Mouse (Mus musculus) ovary, postnatal 10 days (tissue): ENCODE results near the gene Chrna10.

Source experiments
- DNase-seq: peaks from one replicate; pipeline ENCODE4 v3.0.0; 2022; ENCODE audit warnings: low spot score

Chrna10 gene

DNA sequence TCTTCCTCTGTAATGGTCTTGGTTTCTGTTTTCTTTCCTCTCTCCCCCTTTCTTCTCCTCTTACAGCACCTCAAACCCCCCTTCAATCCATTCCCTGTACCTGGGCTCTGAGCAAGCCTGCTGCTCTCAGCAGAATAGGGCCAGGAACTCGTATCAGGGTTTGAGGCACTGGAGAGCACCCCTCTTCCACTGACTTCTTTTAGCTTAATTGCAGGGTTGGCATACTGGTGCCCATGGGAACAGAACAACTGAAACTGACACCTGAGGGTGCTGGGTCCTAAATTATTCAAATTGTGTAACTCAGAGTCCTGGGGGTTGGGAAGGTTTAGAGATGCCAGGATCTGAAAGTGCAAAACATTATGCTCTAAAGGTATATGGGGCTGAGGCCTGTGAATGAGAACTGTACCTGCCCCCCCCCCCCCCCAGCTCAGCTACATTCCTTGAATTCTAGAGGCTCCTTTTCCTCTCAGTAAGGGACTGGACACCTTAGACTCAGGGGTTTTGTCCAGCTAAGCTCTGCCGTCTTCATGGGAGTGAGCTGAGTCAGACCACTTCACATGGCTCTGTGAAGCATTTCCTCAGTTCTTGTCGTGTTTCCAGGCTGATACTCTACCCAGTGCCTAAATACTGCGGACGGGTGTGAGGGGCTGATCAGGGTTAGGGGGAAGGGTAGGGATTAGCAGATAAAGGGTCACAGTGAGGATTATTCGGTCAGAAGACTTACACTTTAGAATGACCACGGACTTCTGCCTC, at the start of gene Chrna10:
Chrna10 (minus strand) TSS at position 250 of the 753 bp plus-strand sequence.
- DNase-seq: no peak

DNA sequence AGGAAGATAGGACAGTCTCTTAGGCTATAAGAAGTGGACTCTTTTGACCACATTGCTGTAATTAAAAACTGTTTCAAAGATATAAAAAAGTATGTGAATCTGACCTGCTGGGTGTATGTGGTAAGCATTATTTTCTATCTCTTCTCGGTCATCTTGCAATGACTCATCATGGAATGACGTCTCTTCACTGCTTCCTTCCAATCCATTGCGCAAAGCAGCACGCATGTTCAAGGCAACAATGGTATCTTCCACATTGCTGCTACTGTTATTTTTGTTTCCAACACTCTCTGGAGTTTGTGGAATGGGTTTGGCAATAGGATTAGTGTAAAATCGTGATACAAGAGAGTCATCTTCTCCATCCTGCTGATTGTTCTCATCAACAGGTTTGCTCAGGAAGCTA, 37.1 kb upstream of the Chrna10 start:
- DNase-seq: no peak

DNA sequence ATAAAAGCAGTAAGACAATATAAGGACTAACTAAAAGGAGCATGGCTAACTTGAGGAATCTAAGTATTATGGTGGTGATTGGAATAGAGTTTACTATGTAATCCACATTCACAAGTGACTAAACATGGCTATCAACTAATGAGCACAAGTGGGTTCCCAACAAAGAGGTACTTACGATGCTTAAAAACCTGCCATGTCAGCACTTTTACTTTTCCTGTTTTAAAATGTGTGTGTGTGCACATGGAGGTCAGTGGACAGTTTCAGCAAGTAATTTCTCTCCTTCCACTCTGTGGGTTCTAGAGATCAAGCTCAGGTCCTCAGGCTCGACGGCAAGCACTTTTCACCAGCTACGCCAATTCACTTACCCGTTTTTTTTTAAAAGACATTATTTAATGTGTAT, 21.3 kb upstream of the Chrna10 start:
- DNase-seq: no peak

DNA sequence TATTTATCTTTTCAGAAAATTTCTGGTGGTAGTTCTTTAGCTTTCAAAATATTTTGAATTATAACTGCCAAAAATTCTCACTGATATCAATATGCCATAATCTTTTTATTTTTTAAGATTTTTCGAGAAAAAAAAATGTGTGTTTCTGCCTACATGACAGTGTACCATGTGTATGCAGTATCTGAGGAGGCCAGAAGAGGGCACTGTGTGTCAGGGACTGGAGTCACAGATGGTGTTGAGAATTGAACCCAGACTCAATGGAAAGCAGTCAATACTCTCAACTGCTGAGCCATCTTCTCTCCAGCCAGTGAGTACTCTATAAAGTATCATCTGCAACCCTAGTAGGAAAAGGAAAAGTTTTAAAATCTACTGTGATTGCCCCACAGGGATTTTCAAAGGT, 20.8 kb upstream of the Chrna10 start:
- DNase-seq: no peak

DNA sequence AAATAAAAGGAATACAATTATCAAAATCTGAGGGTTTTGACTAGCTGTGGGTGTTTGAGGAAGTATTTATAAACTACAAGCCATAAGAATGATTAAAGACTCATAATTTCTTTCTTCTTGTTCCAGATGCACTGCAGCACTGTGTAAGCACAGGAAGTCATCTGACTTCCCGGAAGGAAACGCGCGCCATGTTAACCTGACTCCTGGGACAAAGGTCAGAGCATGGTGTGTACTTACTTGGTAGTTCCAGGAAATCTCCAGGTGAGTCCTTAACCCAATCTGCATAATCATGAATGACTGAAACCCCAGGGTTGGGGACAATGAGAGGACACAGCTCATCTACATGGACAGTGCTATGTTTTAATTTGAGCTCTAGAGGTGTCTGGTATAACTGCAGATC, 15.8 kb upstream of the Chrna10 start:
- DNase-seq: no peak

DNA sequence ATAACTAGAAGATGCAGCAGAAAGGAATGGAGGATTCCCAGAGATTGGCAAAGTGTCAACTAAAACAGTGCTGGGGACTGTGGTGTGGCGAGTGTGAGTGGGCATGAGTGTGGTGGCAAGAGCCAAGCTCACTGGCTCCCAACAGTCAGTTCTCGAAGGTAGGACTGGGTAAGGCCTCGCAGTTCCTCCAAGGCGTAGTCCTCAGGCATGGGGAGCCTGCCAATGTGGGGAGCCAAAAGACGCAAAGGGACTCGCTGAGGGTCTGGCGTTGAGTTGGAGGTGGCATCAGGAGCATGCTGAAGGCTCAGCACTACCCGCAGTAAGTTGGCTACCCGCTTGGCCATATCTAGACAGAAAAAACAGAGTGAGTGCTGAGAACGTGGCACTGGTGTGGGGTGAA, 3.7 kb upstream of the Chrna10 start:
- DNase-seq: no peak

DNA sequence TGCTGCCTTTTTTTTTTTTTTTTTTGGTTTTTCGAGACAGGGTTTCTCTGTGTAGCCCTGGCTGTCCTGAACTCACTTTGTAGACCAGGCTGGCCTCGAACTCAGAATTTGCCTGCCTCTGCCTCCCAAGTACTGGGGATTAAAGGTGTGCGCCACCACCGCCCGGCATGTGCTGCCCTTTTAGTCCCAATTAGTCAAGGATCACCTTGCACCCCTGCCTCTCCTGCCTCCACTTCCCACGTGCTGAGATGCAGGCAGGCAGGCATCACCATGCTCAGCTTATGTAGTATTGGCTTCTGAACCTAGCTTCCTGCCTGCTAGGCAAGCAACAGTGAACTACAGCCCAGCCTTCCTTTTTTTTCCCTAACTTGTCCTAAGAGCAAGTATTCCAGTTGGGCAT, 754 bp upstream of the Chrna10 start:
- DNase-seq: no peak

DNA sequence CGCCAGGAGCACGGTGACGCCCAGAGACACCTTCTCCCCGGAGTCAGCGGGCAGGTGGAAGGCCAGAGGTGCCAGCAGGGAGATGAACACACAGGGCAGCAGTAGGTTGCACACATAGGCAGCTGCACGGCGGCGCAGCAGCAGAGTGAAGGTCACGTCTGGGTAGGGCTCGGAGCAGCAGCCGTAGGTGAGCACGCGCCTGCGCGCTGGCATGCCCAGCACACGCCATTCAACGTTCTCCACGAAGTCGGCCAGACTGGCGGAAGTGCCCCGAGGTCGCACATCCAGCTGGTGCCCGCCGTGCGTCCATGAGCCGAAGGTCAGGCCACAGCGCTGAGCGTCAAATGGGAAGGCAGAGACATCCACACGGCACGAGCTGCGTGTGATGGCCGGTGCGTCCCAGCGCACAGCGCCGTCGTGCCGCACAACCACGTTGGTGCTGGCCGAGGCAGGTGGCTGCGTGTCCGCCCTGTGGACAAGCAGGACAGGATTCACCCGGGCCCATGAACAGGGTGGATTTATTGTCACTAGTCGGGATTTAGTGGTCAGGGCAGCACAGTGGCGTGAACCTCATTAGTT, 3.4 kb downstream of the Chrna10 start:
- no peak for DNase-seq

DNA sequence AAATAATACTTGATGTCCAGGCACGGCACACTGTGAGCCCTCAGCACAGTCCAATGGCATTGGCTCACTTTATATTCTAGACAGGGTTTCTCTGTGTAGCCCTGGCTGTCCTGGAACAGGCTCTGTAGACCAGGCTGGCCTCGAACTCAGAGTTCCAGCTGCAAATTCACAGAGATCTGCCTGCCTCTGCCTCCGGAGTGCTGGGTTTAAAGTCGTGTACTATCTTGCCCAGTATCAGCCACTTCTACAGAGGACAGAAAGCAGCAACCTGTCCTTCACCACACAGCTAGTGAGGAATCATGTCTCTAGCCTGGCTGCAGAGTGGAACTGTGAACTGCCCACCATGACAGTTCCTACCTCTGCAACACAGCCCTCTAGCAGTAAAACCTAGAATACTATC, 6.9 kb downstream of the Chrna10 start:
- DNase-seq: no peak

DNA sequence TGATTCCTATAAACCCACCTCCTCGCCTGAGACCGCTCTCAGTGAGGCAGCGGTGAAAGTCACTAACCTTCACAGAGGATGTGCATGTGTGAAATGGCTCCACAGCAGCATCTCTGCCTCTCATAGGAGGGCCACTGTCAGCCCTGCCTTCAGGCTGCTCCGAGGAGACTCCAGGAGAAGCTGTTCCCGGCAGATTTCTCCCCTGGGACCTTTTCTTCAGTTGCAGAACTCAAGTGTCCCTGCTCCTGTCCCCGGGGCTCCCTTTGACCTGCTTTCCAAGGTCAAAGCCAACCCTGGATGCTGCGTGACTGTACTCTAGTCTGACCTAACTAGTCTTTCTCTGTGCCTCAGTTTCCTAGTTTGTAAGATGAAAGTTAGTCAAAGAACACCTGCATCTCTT, 7.5 kb downstream of the Chrna10 start, which contains the start of gene Art5:
Art5 (minus strand) TSS at position 319 of the 400 bp plus-strand sequence.
- DNase-seq: no peak

DNA sequence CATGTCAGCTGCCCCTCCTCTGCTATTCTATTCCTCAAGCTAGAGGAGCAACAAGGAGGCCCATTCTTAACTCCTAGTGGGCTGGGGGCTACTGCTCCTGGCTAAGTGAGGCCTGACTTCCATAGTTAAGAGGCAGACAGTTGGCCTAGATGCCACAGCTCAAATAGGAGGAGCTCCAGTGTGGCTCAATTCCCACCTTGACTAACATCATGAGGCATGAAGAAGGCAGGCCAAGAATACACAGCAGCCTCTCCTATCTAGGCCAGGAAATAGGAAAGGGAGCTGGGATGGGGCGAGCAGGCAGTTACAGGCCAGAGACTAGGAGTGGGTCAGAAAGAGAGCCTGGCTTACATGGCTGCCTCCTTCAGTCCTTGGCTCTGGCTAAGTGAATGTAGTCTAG, 8.4 kb downstream of the Chrna10 start:
- no peak for DNase-seq

DNA sequence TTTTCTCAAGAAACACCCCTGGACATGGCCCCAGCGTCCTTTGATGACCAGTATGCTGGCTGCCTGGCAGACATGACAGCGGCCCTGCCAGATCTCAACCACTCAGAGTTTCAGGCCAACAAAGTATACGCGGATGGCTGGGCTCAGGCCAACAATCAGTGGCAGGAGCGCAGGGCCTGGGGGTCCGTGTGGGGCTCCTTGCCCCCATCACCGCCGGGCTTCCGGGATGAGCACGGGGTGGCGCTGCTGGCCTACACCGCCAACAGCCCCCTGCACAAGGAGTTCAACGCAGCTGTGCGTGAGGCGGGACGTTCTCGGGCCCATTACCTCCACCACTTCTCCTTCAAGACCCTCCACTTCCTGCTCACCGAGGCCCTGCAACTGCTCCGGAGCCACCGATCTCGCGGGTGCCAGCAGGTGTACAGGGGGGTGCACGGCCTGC, 9.9 kb downstream of the Chrna10 start:
- no peak for DNase-seq

DNA sequence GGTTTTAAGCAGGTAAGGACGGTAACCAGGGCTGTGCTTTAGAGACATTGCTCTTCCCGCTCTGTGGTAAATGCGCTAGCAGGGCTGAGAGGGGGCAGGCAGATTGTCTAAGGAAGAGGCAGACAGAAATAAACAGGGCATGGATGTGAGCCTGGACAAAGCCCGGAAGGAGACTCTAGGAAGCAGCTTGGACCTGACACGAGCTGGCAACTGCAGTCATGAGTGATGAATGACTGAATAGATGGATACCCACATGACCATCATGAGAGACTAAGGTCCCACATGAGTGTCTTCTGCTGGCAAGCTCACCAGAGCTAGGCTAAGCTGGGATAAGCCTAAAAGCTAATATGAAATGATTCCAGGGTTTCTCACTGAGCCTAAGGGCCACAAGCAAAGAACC, 12.5 kb downstream of the Chrna10 start:
- DNase-seq: no peak

DNA sequence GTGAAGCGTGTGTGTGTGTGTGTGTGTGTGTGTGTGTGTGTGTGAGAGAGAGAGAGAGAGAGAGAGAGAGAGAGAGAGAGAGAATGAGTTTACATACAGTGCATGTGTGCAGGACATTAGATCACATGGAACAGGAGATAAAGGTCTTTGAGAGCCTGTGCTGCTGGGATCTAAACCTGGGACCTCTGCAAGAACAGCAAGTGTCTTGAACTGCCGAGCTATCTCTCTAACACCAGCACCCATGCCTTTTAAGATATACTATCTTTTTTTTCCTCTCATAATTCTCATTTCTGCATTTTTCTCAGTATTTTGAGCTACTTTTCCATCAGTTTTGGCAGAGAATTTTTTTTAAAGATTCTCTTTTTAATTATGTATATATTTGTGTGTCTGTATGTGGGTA, 13.1 kb downstream of the Chrna10 start:
- DNase-seq: no peak

DNA sequence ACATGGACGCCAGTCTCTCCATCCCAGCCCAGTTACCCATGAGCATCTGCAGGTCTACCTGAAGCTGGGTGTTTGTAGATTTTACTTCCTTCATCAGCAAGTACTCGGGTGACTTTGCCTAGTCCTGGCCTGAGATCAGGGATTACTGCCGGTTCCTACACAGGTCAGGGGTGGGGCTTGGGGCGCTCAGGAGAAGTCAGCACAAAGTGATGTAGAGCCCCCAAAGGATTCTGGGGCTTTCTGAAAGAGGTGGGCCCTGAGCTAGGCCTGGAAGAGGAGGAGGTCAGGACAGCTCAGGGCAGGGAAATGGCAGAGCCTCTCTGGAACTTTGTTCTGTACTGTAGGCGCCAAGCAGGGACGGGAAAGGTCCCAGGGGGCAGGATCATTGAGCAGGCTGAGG, 13.9 kb downstream of the Chrna10 start:
- no peak for DNase-seq

DNA sequence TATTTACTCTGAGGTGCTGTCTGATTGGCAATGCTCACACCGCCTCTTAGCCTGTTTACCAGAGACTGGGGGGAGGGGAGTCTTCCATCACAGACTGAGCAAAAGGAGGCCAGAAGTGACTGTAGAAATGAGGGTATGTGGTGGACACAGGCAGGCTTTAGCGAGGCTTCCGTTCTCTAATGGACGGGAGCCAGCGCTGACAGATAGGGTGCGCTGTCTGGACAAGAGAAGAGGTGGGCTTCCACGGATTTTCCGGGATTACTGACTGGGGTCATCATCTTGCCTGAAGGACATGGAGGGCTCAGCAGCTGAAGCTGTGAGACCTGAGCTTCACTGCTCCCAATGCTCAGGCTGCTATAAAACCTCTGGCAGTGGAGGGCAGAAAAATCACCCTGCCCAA, 14.4 kb downstream of the Chrna10 start:
- no peak for DNase-seq

DNA sequence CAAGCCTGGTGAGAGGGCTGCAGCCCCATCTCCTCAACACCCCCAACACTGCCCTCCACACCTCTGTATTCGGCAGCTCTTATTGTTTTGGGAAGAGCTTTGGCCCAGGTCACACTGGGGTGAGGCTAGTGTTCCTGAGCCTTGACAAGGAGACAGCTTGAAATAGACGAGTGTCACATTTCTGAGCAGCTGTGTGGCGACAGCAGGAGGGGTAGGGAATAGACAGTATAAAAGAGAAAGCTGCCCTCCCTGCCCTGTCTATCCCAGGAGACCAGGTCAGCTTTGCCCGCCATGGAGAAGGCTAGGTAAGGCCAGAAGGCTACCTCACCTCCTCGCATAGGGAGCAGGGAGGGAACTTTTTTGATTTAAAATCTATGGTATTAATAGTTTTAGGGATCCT, 15.1 kb downstream of the Chrna10 start, which contains the start of gene Art1:
Art1 (plus strand) TSS at position 257 of the 400 bp plus-strand sequence.
- no peak for DNase-seq

DNA sequence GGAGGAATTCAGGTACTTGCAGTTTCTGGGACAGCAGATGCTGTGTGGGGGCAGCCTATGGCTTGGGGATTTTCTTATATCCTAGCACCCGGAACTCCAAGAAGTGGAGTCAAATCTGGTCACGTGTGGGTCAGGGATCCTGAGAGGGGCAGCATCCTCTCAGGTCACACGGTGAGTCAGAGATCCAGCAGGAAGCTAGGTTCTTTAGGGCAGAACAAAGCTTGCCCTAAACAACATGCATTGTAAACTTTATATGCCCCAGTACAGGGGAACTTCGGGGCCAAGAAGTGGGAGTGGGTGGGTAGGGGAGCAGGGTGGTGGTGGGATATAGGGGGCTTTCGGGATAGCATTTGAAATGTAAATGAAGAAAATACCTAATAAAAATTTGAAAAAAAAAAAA, 15.8 kb downstream of the Chrna10 start:
- DNase-seq: no peak

DNA sequence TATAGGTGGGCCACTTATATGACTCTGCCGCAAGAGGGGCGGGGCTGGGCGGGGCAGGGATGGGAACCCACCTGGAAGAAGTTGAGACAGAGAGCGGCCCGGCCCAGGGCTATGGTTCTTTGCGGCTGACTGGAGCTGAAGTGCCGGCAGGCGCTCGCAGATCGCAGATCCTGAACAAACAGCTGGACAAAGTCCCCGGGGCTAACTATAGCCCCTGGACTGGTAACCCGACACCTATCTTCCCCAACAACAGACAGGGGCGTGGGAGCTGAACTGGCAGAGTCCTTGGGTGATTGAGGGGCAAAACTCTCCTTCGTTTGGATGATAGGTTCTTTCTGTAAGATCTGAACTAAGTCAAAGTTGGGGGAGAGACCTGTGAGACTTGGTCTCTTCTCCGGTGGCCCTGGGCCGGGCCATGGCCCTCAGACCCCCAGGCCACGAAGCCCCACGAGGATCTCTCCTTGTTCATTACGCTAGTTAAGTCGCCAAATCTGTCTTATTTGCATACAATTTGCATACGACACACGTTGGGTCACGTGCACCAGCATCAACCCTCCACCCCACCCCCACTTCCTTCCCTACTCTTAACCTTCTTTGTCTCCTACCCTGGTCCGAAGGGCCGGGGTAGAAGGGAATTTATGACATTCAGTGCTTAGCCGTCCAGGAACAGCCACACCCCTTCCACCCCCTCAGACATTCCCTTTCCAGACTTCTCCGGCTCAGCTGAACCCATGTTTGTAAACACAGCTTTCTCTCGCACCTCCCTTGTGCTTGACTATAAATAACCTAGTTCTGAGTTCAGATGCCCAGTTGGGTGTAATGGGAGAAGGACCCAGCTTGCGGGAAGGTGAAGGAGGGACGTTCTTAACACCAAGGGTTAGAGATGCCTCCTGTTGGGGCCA, 16.6 kb downstream of the Chrna10 start:
- DNase-seq: no peak

DNA sequence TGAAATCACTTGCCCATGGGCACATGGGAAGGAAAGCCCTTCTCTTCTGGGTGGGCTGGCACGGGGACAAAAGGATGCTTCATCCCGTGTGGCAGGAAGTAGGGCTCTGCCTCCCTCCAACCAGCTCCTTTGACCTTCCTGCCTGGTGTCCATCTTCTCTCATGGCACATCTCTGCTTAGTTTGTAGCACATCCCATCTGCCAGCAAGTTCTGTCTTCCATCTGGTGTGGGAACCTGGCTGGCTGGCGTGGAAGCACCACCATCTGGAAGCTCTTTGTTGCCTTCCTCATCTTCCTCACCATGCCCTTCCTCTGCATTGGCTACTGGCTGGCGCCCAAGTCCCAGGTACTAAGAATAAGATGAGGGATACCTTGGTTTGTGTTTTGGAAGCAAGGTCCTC, 29.3 kb downstream of the Chrna10 start:
- DNase-seq: no peak

DNA sequence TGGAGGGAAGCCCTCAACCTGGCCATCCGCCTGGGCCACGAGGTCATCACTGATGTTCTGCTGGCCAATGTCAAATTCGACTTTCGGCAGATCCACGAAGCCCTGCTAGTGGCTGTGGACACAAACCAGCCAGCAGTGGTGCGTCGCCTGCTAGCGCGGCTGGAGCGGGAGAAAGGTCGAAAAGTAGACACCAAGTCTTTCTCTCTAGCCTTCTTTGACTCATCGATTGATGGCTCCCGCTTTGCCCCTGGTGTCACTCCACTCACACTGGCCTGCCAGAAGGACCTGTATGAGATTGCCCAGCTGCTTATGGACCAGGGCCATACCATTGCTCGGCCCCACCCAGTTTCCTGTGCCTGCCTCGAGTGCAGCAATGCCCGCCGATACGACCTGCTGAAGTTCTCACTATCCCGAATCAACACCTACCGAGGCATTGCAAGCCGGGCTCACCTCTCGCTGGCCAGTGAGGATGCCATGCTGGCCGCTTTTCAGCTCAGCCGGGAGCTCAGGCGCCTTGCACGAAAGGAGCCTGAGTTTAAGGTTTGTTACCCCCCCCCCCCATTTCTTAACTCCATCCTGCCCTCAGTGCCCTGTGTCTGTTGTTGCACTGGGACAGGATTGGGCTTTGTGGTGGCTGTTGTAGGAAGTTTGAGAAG, 32.5 kb downstream of the Chrna10 start:
- DNase-seq: no peak

DNA sequence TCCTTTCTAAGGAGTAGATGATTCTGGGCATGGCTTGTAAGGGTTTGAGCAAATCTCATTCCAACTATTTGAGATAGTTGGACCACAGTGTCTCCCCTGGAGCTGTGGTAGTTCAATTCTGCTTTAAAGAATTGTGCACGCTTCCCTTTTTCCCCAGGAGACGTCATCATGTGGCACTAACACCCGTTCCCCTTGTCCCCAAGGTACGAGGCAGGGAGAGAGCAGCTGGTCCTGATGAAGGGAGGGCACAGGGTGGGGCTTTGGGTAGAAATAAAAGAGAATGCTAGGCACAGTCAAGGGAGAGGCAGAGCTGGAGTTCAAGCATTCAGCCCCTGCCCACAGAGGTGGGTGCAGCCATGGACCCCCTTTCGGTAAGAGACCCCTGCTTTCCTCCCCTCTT, 33.8 kb downstream of the Chrna10 start, which contains the start of gene Trpc2:
Trpc2 (plus strand) TSS at position 301 of the 400 bp plus-strand sequence.
- DNase-seq: no peak
